Mouse (Mus musculus) G1E (cell line): ENCODE measurements around the gene Rgs6.

Experiments used
- CTCF ChIP-seq: IDR thresholded peaks from 2 replicates; pipeline ENCODE4 v1.5.1; 2012; ENCODE audit warnings: low read depth, low read length, inconsistent platforms, mixed read lengths
- GATA1 ChIP-seq: IDR thresholded peaks from 2 replicates; pipeline ENCODE4 v1.6.1; 2012; ENCODE audit warnings: borderline replicate concordance, low read length, inconsistent platforms, mixed read lengths
- GATA2 ChIP-seq: IDR thresholded peaks from 2 replicates; pipeline ENCODE4 v1.6.1; 2012; ENCODE audit warnings: low read depth, low read length, inconsistent platforms, borderline replicate concordance
- POLR2AphosphoS5 ChIP-seq: IDR thresholded peaks from 2 replicates; pipeline ENCODE4 v1.6.1; 2012; ENCODE audit warnings: low read depth, low read length, inconsistent platforms; ENCODE audit not compliant: insufficient replicate concordance

DNA sequence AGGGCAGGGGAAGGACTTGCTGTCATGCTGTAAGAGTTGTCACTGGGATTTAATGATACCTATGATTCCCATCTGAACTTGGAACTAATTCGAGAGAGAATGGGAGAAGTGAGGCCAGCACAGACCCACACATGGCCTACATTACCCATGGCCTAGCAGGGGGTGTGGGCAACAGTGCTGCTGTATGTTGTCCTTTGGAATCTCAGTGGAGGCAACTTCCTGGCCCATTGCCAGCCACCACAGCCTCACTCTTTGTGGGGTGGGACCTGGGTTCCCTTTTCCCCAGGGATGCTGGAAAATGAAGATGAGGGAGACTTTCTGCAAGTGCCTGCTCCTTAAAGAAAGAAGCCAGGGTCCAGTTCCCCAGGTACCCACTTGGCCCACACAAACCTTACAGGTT, 383.1 kb downstream of the Rgs6 start:
- TF ChIP-seq CTCF (no peak), GATA1 (no peak), POLR2AphosphoS5 (no peak), GATA2 (no peak)
